Mouse (Mus musculus): ENCODE results near the gene Adk. TPM values are rescaled to one million over a fixed set of nuclear protein-coding genes. Genes with fewer than 3 reads are reported as not detected.
A peak's percentile ranks its signal among the peaks of the same experiment; 100 is the strongest.

The Adk gene
- total and polyA plus RNA-seq, 3 experiments = 47.9 to 129 (median 59.0) TPM

- H3K27me3 ChIP-seq (replicated peaks) = no peaks in the 10 kb centered on the region
- dilution Hi-C loops (cut with MboI; ENCODE audit: extremely low pct_ligation_motif_present, extremely low pct_unique_long_range_greater_than_20kb, low sequenced_read_pairs) = no loop called here
- no peak for TF ChIP-seq JUND (conservative IDR thresholded peaks at IDR 0.05; ENCODE audit: low read depth, low read length)
- no peak for TF ChIP-seq MAFK (IDR thresholded peaks at IDR 0.05; ENCODE audit: insufficient replicate concordance, low read length)
- TF ChIP-seq PAX5 (IDR thresholded peaks at IDR 0.05; ENCODE audit: low read length) = no peak
- no peak for TF ChIP-seq ZKSCAN1 (IDR thresholded peaks at IDR 0.05; ENCODE audit: borderline replicate concordance, low read depth, low read length)
- no peak for TF ChIP-seq ETS1 (conservative IDR thresholded peaks at IDR 0.05; ENCODE audit: low read depth, low read length)
- TF ChIP-seq ZMIZ1 (IDR thresholded peaks at IDR 0.05; ENCODE audit: low read depth, low read length) = no peak
- in situ Hi-C loops (cut with MboI; ENCODE audit: low pct_ligation_motif_present, low pct_unique_long_range_greater_than_20kb, low sequenced_read_pairs) = no loop called here
- no peaks in the 10 kb centered on the region for H3K9me3 ChIP-seq (replicated peaks; ENCODE audit: low read length)
- no peak overlapping the region for H3K9ac ChIP-seq (ENCODE audit: insufficient read depth, low read depth)
- no peak overlapping the region for H3K4me2 ChIP-seq (ENCODE audit: insufficient read depth, low read depth, poor library complexity, severe bottlenecking)
- no peak overlapping the region for H3K27ac ChIP-seq (ENCODE audit: insufficient read depth, low read depth)
- DNase-seq (ENCODE audit: extremely low read depth) = peak; percentile 6
- no peak overlapping the region for H3K4me3 ChIP-seq (replicated peaks in 1 of 3; ENCODE audit: low read depth in 2 of 3, low read length in 2 of 3, poor library complexity in 1 of 3)
- no peaks in the 10 kb centered on the region for H3K79me2 ChIP-seq (replicated peaks; ENCODE audit: control insufficient read depth, extremely low read depth, insufficient read depth, poor library complexity, severe bottlenecking)
- no peaks in the 10 kb centered on the region for H3K36me3 ChIP-seq (replicated peaks in 1 of 2; ENCODE audit: control insufficient read depth in 1 of 2, insufficient read depth in 1 of 2, low read length in 1 of 2)
- no peaks in the 10 kb centered on the region for H3K4me1 ChIP-seq (ENCODE audit: control insufficient read depth in 1 of 2, insufficient read depth in 2 of 2)
These were observed 316.8 kb downstream of the Adk start for GRCm38 (mm10) chr14:21369127-21369526.

- TF ChIP-seq EP300 (IDR thresholded peaks at IDR 0.05; ENCODE audit: low read length) (no peak), ZKSCAN1 (IDR thresholded peaks at IDR 0.05; ENCODE audit: borderline replicate concordance, low read depth, low read length) (no peak), MEF2A (IDR thresholded peaks at IDR 0.05; ENCODE audit: borderline replicate concordance, low read depth, low read length) (no peak), MXI1 (IDR thresholded peaks at IDR 0.05; ENCODE audit: low read depth, low read length) (no peak), CTCF (conservative IDR thresholded peaks at IDR 0.05 in 1 of 2, IDR thresholded peaks at IDR 0.05 in 1 of 2; ENCODE audit: low read depth in 2 of 2, low read length in 2 of 2) (no peak), NRF1 (IDR thresholded peaks at IDR 0.05; ENCODE audit: low read depth, low read length) (no peak), MAX (IDR thresholded peaks at IDR 0.05; ENCODE audit: low read length) (no peak), HCFC1 (IDR thresholded peaks at IDR 0.05; ENCODE audit: low read depth, low read length) (no peak), MAZ (IDR thresholded peaks at IDR 0.05; ENCODE audit: low read depth, low read length) (no peak), MAFK (IDR thresholded peaks at IDR 0.05; ENCODE audit: insufficient replicate concordance, low read length) (no peak), ZMIZ1 (IDR thresholded peaks at IDR 0.05; ENCODE audit: low read depth, low read length) (no peak), ZNF384 (IDR thresholded peaks at IDR 0.05; ENCODE audit: low read depth, low read length) (no peak), E2F4 (IDR thresholded peaks at IDR 0.05; ENCODE audit: insufficient replicate concordance, low read depth, low read length) (no peak)
- in situ Hi-C loops (cut with MboI; ENCODE audit: low pct_ligation_motif_present, low pct_unique_long_range_greater_than_20kb, low sequenced_read_pairs) = no loop called here
- H3K9me3 ChIP-seq (replicated peaks; ENCODE audit: low read length) = no peaks in the 10 kb centered on the region
- no peak overlapping the region for H3K4me2 ChIP-seq (ENCODE audit: insufficient read depth, low read depth, poor library complexity, severe bottlenecking)
- dilution Hi-C loops (cut with MboI; ENCODE audit: extremely low pct_ligation_motif_present, extremely low pct_unique_long_range_greater_than_20kb, low sequenced_read_pairs) = no loop called here
- no peaks in the 10 kb centered on the region for H3K79me2 ChIP-seq (replicated peaks; ENCODE audit: control insufficient read depth, extremely low read depth, insufficient read depth, poor library complexity, severe bottlenecking)
- no peak for DNase-seq (ENCODE audit: extremely low read depth)
- no peak overlapping the region for H3K9ac ChIP-seq (ENCODE audit: insufficient read depth, low read depth)
- no peak overlapping the region for H3K27ac ChIP-seq (ENCODE audit: insufficient read depth, low read depth)
- no peaks in the 10 kb centered on the region for H3K36me3 ChIP-seq (replicated peaks in 1 of 2; ENCODE audit: control insufficient read depth in 1 of 2, insufficient read depth in 1 of 2, low read length in 1 of 2)
- H3K4me1 ChIP-seq (ENCODE audit: control insufficient read depth in 1 of 2, insufficient read depth in 2 of 2) = no peaks in the 10 kb centered on the region
- no peak overlapping the region for H3K4me3 ChIP-seq (replicated peaks in 1 of 3; ENCODE audit: low read depth in 2 of 3, low read length in 2 of 3, poor library complexity in 1 of 3)
- H3K27me3 ChIP-seq (replicated peaks) = no peaks in the 10 kb centered on the region
These were observed 319.6 kb downstream of the Adk start for GRCm38 (mm10) chr14:21371946-21372345.

All from CH12.LX (cell line).